Mouse (Mus musculus) c-Kit-positive CD71-positive TER-119-negative erythroid progenitor cells, embryonic 14.5 days (primary cell): ENCODE results near the gene Arhgef5.

ENCODE experiments used
- DNase-seq: peaks from one replicate; pipeline ENCODE4 v3.0.0-alpha.2; 2013; ENCODE audit warnings: low read depth

Gene Arhgef5

GRCm38 (mm10) chr6:43333479-43333878 lies 68.1 kb downstream of the Arhgef5 start:
- DNase-seq = no peak

- no peak for DNase-seq
Measured at GRCm38 (mm10) chr6:43335619-43336234, 70.3 kb downstream of the Arhgef5 start.

DNA sequence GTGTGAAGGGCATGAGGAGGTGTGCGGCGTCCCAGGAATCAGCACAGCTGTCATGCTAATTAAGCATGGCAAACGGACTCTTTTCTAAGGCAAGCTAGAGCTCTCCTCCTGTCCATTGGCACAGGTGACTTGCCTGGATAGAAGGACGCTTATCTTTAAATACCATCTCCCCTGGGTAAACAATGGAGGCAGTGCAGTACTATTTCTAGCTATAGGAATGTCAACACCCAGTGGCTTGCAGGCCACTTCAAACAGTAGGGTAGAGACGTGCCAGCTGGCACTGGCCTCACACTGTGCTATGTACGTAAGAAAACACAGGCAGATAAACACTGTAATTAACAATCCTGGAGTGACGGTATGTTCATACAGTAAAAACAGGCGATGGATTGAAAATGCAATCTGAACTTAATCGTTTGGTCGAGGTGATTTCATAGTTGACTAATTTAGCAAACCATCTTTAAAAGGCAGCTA lies 72.1 kb downstream of the Arhgef5 start:
- DNase-seq = no peak

DNA sequence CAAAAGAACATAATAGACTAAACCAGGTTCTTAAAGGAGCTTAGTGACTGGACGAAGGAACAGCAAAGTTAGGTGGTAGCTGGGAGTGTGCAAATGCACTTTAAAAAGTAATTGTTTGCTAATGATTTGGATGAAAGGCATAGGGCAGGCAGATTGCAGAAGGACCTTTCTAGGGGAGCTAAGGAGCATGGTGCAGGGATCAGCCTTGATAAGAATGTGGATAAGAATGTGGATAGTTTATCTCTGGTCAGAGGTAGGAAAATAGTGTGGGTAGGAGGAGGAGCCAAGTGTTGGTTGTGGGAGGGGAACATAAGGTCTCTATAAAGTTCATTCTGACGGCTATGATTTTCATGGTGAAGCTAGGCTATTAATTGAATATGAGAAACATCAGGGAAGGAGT lies 73.4 kb downstream of the Arhgef5 start:
- DNase-seq = no peak
